Mouse (Mus musculus) CH12.LX (cell line): ENCODE data around the gene Rnf126. TPM values are rescaled to one million over a fixed set of nuclear protein-coding genes. Genes with fewer than 3 reads are reported as not detected.

Experiments used
- DNase-seq: peaks from one replicate; pipeline ENCODE4 v3.0.0-alpha.2; 2013; ENCODE audit errors: extremely low read depth
- H3K27ac ChIP-seq: 2 replicates; pipeline ENCODE4 v1.5.1; 2012; ENCODE audit warnings: low read depth, mild to moderate bottlenecking, control low read depth, moderate library complexity; ENCODE audit not compliant: insufficient read depth
- H3K27me3 ChIP-seq: replicated peaks from 2 replicates; pipeline ENCODE3; 2012; ENCODE audit warnings: inconsistent platforms
- H3K36me3 ChIP-seq, 2 experiments: replicated peaks in 1 of 2; 2 replicates each; pipeline versions ENCODE3 to v1.6.1; 2012; ENCODE audit warnings: inconsistent platforms in 1 of 2, low read length in 1 of 2, mild to moderate bottlenecking in 1 of 2, mixed read lengths in 1 of 2, moderate library complexity in 1 of 2; ENCODE audit not compliant: control insufficient read depth in 1 of 2, insufficient read depth in 1 of 2
- H3K4me1 ChIP-seq, 2 experiments: 2 replicates each; pipeline ENCODE4 v1.6.1; 2012; ENCODE audit warnings: inconsistent platforms in 1 of 2, moderate library complexity in 1 of 2; ENCODE audit not compliant: insufficient read depth in 2 of 2, control insufficient read depth in 1 of 2
- H3K4me2 ChIP-seq: 2 replicates; pipeline ENCODE4 v1.6.1; 2012; ENCODE audit warnings: low read depth, mild to moderate bottlenecking, control low read depth; ENCODE audit not compliant: poor library complexity, insufficient read depth, severe bottlenecking
- H3K4me3 ChIP-seq, 3 experiments: fragments of 150-350 bp in 1 of 3; sonication (generic) in 1 of 3; replicated peaks in 1 of 3; 2 replicates each; pipeline versions ENCODE3 to v1.5.1; 2011 to 2012; ENCODE audit warnings: low read depth in 2 of 3, low read length in 2 of 3, mild to moderate bottlenecking in 2 of 3, moderate library complexity in 2 of 3, control low read depth in 1 of 3, improper control_type of control experiment in 1 of 3, inconsistent platforms in 1 of 3, mixed read lengths in 1 of 3; ENCODE audit not compliant: poor library complexity in 1 of 3
- H3K79me2 ChIP-seq: replicated peaks from 2 replicates; pipeline ENCODE4 v1.6.1; 2012; ENCODE audit warnings: mild to moderate bottlenecking, moderate library complexity; ENCODE audit not compliant: control insufficient read depth, poor library complexity, insufficient read depth, severe bottlenecking; ENCODE audit errors: extremely low read depth
- H3K9ac ChIP-seq: 2 replicates; pipeline ENCODE4 v1.6.1; 2012; ENCODE audit warnings: low read depth, mild to moderate bottlenecking, control low read depth, moderate library complexity; ENCODE audit not compliant: insufficient read depth
- H3K9me3 ChIP-seq: replicated peaks from 2 replicates; pipeline ENCODE3; 2012; ENCODE audit warnings: low read length, inconsistent platforms, mixed read lengths
- GABPA ChIP-seq: IDR thresholded peaks from 2 replicates; pipeline ENCODE4 v1.6.1; 2012; ENCODE audit warnings: low read depth, low read length, improper control_type of control experiment, inconsistent platforms; ENCODE audit not compliant: insufficient replicate concordance
- JUN ChIP-seq: IDR thresholded peaks from 2 replicates; pipeline ENCODE4 v1.6.1; 2011; ENCODE audit warnings: low read depth, mild to moderate bottlenecking, low read length, improper control_type of control experiment, moderate library complexity; ENCODE audit not compliant: insufficient read depth
- MAFK ChIP-seq: IDR thresholded peaks from 2 replicates; pipeline ENCODE4 v1.6.1; 2011; ENCODE audit warnings: low read length, improper control_type of control experiment; ENCODE audit not compliant: insufficient replicate concordance
- MAZ ChIP-seq: IDR thresholded peaks from 2 replicates; pipeline ENCODE4 v1.6.1; 2012; ENCODE audit warnings: low read depth, mild to moderate bottlenecking, inconsistent platforms, low read length, improper control_type of control experiment, moderate library complexity
- MXI1 ChIP-seq: IDR thresholded peaks from 2 replicates; pipeline ENCODE4 v1.6.1; 2011; ENCODE audit warnings: mild to moderate bottlenecking, low read depth, low read length, improper control_type of control experiment
- NRF1 ChIP-seq: IDR thresholded peaks from 2 replicates; pipeline ENCODE4 v1.6.1; 2014; ENCODE audit warnings: low read depth, mild to moderate bottlenecking, inconsistent platforms, low read length, improper control_type of control experiment, moderate library complexity
- PAX5 ChIP-seq: IDR thresholded peaks from 2 replicates; pipeline ENCODE4 v1.6.1; 2012; ENCODE audit warnings: low read length, inconsistent platforms, mixed read lengths
- POLR2AphosphoS2 ChIP-seq: IDR thresholded peaks from 2 replicates; pipeline ENCODE4 v1.6.1; 2011; ENCODE audit warnings: low read depth, low read length, improper control_type of control experiment
- RAD21 ChIP-seq: IDR thresholded peaks from 2 replicates; pipeline ENCODE4 v1.6.1; 2011; ENCODE audit warnings: low read depth, mild to moderate bottlenecking, low read length, improper control_type of control experiment, moderate library complexity
- RCOR1 ChIP-seq: conservative IDR thresholded peaks from 2 replicates; pipeline ENCODE4 v1.6.1; 2012; ENCODE audit warnings: low read depth, mild to moderate bottlenecking, inconsistent platforms, low read length, improper control_type of control experiment
- SIN3A ChIP-seq: IDR thresholded peaks from 2 replicates; pipeline ENCODE4 v1.6.1; 2012; ENCODE audit warnings: low read length, improper control_type of control experiment, inconsistent platforms
- TBP ChIP-seq: conservative IDR thresholded peaks from 2 replicates; pipeline ENCODE4 v1.6.1; 2011; ENCODE audit warnings: low read depth, low read length, improper control_type of control experiment
- UBTF ChIP-seq: IDR thresholded peaks from 2 replicates; pipeline ENCODE4 v1.6.1; 2012; ENCODE audit warnings: low read depth, mild to moderate bottlenecking, inconsistent platforms, low read length, improper control_type of control experiment, moderate library complexity
- ZNF384 ChIP-seq: IDR thresholded peaks from 2 replicates; pipeline ENCODE4 v1.6.1; 2012; ENCODE audit warnings: low read depth, low read length, improper control_type of control experiment, inconsistent platforms
- dilution Hi-C: fragments of 300-500 bp; cut with MboI; formaldehyde crosslinking; loops from 2 replicates; pipeline ENCODE4 v1.14.3; 2020; ENCODE audit warnings: low sequenced_read_pairs; ENCODE audit not compliant: extremely low pct_unique_long_range_greater_than_20kb, extremely low pct_ligation_motif_present
- in situ Hi-C: fragments of 300-500 bp; cut with MboI; formaldehyde crosslinking; loops from 3 replicates; pipeline ENCODE4 v1.14.3; 2019; ENCODE audit warnings: low sequenced_read_pairs, low pct_ligation_motif_present, low pct_unique_long_range_greater_than_20kb, mixed read lengths
- polyA plus RNA-seq: library from polyadenylated mRNA; unstranded; fragments of >175 nt; gene quantifications from 2 replicates; pipeline ENCODE4 v1.2.1, GENCODE M21; 2012; ENCODE audit warnings: low read depth; ENCODE audit not compliant: insufficient read length
- total RNA-seq, 2 experiments: library from RNA; depleted of rRNA; stranded (reverse); fragments of 300-350 nt in 1 of 2; fragments of >200 nt in 1 of 2; gene quantifications; 2 replicates each; pipeline ENCODE4 v1.2.3; 2012 to 2014

Gene Rnf126
- total and polyA plus RNA-seq, 3 experiments: 32.4 to 112 (median 67.9) TPM

- dilution Hi-C loops (no loop called here), in situ Hi-C loops (no loop called here)
- Histone ChIP-seq H3K36me3 (peaks cover 8 to 26% of the 10 kb centered on the region in 2 experiments), H3K9ac (peak overlapping the region; percentile 22), H3K9me3 (peaks cover 8% of the 10 kb centered on the region), H3K27me3 (no peaks in the 10 kb centered on the region), H3K27ac (no peak overlapping the region), H3K4me3 (peak overlapping the region; percentile 57 to 98 (median 92)), H3K4me2 (peak overlapping the region; percentile 73), H3K4me1 (peaks cover 27 to 47% of the 10 kb centered on the region in 2 experiments), H3K79me2 (peaks cover 38% of the 10 kb centered on the region)
- DNase-seq: peak; percentile 67
- TF ChIP-seq MXI1: no peak
- TF ChIP-seq RAD21: no peak
- no peak for TF ChIP-seq MAZ
- peak; percentile 72 for TF ChIP-seq ZNF384
- TF ChIP-seq MAFK: no peak
- no peak for TF ChIP-seq POLR2AphosphoS2
- TF ChIP-seq JUN: no peak
- TF ChIP-seq PAX5: no peak
- peak; percentile 67 for TF ChIP-seq NRF1
- TF ChIP-seq TBP: no peak
- TF ChIP-seq RCOR1: no peak
- no peak; the same call in 1 of the 2 replicates for TF ChIP-seq SIN3A
- no peak for TF ChIP-seq GABPA
Measured at GRCm38 (mm10) chr10:79767372-79768244, 856 bp upstream of the Rnf126 start.

GRCm38 (mm10) chr10:79766001-79766507 is 698 bp downstream of the Rnf126 start:
- Histone ChIP-seq H3K4me1 (peaks cover 27 to 47% of the 10 kb centered on the region in 2 experiments), H3K4me2 (peak overlapping the region; percentile 77), H3K27me3 (no peaks in the 10 kb centered on the region), H3K9ac (peak overlapping the region; percentile 99), H3K27ac (no peak overlapping the region), H3K4me3 (peak overlapping the region; percentile 92 to 98 (median 98))
- in situ Hi-C loops: no loop called here
- DNase-seq: no peak
- no peak for TF ChIP-seq POLR2AphosphoS2
- 0 out of 2 replicates have a peak, but pooled peaks have one; percentile 4 for TF ChIP-seq UBTF
- TF ChIP-seq, all 38 proteins: peak for 1
- dilution Hi-C loops: no loop called here
- Histone ChIP-seq H3K36me3 (peaks cover 23 to 41% of the 10 kb centered on the region in 2 experiments), H3K79me2 (peaks cover 38% of the 10 kb centered on the region), H3K9me3 (no peaks in the 10 kb centered on the region)
